Mouse (Mus musculus) forebrain, embryonic 14.5 days (tissue): ENCODE data around the gene Alg6. TPM values are rescaled to one million over a fixed set of nuclear protein-coding genes. Genes with fewer than 3 reads are reported as not detected.

Source experiments
- ATAC-seq: fragments of 200-750 bp; cut with Nextera tagmentation; 2 replicates; pipeline ENCODE4 v1.8.0; 2017; ENCODE audit warnings: mild to moderate bottlenecking, moderate library complexity
- DNase-seq: peaks from one replicate; pipeline ENCODE4 v3.0.0-alpha.2; 2015; ENCODE audit warnings: low spot score
- H3K27ac ChIP-seq: fragments of 300-500 bp; sonication (generic); 2 replicates; pipeline ENCODE4 v1.5.1; 2014; ENCODE audit warnings: low read depth, mild to moderate bottlenecking, control low read depth, low read length, moderate library complexity
- H3K27me3 ChIP-seq: fragments of 300-500 bp; sonication (generic); replicated peaks from 2 replicates; pipeline ENCODE4 v1.6.1; 2014; ENCODE audit warnings: low read length, control low read depth, mixed read lengths; ENCODE audit not compliant: control insufficient read depth, insufficient read depth
- H3K36me3 ChIP-seq: fragments of 300-500 bp; sonication (generic); 2 replicates; pipeline ENCODE4 v1.6.1; 2014; ENCODE audit warnings: low read length, control low read depth; ENCODE audit not compliant: control insufficient read depth, insufficient read depth
- H3K4me1 ChIP-seq: fragments of 300-500 bp; sonication (generic); 2 replicates; pipeline ENCODE4 v1.6.1; 2014; ENCODE audit warnings: antibody characterized with exemption, low read length, control low read depth; ENCODE audit not compliant: control insufficient read depth, insufficient read depth
- H3K4me2 ChIP-seq: fragments of 300-500 bp; sonication (generic); 2 replicates; pipeline ENCODE4 v1.6.1; 2014; ENCODE audit warnings: mild to moderate bottlenecking, control low read depth, low read length
- H3K4me3 ChIP-seq: fragments of 300-500 bp; sonication (generic); 2 replicates; pipeline ENCODE4 v1.5.1; 2014; ENCODE audit warnings: low read depth, low read length, control low read depth
- H3K9ac ChIP-seq: fragments of 300-500 bp; sonication (generic); 2 replicates; pipeline ENCODE4 v1.6.1; 2014; ENCODE audit warnings: mild to moderate bottlenecking, low read length, control low read depth, moderate library complexity
- H3K9me3 ChIP-seq: fragments of 300-500 bp; sonication (generic); replicated peaks from 2 replicates; pipeline ENCODE4 v1.6.1; 2016; ENCODE audit warnings: low read length, control low read depth, mixed read lengths; ENCODE audit not compliant: control insufficient read depth
- WGBS: fragments of 180-500 bp; shearing (Covaris S2); extraction: QIAGEN DNeasy Blood & Tissue Kit; methylation state at CpG from one replicate; pipeline ENCODE4 v1.1.7; 2014; 5-methylcytosine and 5-hydroxymethylcytosine counted together
- polyA plus RNA-seq: library from polyadenylated mRNA; unstranded; fragments of >200 nt; fragmentation: Nextera tagmentation; extraction: Ambion mirVana; gene quantifications from 2 replicates; pipeline ENCODE4 v1.2.1, GENCODE M21; 2014

Gene Alg6
- 7.4 and 8.6 TPM in 2 replicates for polyA plus RNA-seq

GRCm38 (mm10) chr4:99714904-99715782 lies at the start of gene Alg6:
TSS of gene Alg6 (plus strand) at chr4:99715664.
- no peaks in the 10 kb centered on the region for H3K9me3 ChIP-seq

DNA sequence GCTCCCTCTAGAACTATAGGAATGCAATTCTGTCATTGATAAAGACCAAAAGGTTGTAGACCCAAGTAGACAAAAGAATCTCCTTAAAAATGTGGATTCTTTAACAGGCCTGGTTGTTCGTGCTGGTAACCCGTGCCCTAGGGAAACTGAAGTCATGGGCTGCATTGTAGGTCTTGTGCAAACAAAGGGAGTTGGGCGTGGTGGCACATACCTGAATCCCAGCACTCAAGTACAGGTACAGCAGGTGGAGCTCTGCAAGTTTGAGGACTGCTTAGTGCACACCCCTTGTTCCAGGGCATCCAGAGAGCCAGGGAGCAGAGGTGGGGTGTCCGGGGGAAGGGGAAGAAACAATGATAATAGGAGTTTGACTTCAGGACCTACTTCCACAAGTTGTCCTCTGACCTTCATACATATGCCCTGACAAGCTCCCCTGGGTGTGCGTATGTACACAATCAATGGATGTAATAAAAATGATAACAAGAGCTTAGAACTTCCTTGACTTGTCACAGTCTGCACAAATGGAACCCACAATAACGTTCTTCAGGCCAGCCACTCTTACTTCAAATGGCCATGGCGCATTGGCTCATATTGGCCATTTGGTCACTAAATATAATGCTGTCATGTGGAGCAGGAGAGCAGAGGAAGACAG lies 45.1 kb upstream of the Alg6 start:
- Histone ChIP-seq H3K27ac (no peak overlapping the region), H3K9ac (no peak overlapping the region), H3K4me1 (no peaks in the 10 kb centered on the region), H3K27me3 (no peaks in the 10 kb centered on the region), H3K4me3 (no peak overlapping the region), H3K4me2 (no peak overlapping the region), H3K36me3 (no peaks in the 10 kb centered on the region), H3K9me3 (no peaks in the 10 kb centered on the region)
- DNase-seq (no peak), ATAC-seq (no peak)
- 90% methylated on average over 7 of the region's 7 CpGs for WGBS

More at GRCm38 (mm10) chr4:99714904-99715782, at the start of gene Alg6:
- H3K9ac ChIP-seq = peak within 1 kb of the TSS; percentile 88
- H3K4me2 ChIP-seq = peak within 1 kb of the TSS; percentile 81
- WGBS = 4% methylated on average over 46 of the region's 46 CpGs
- no peaks in the 10 kb centered on the region for H3K36me3 ChIP-seq
- H3K4me1 ChIP-seq = no peaks in the 10 kb centered on the region
- ATAC-seq (peak; percentile 95), DNase-seq (peak; percentile 95)
- no peak within 1 kb of the TSS for H3K27ac ChIP-seq
- no peaks in the 10 kb centered on the region for H3K27me3 ChIP-seq
- H3K4me3 ChIP-seq = peak within 1 kb of the TSS; percentile 62

DNA sequence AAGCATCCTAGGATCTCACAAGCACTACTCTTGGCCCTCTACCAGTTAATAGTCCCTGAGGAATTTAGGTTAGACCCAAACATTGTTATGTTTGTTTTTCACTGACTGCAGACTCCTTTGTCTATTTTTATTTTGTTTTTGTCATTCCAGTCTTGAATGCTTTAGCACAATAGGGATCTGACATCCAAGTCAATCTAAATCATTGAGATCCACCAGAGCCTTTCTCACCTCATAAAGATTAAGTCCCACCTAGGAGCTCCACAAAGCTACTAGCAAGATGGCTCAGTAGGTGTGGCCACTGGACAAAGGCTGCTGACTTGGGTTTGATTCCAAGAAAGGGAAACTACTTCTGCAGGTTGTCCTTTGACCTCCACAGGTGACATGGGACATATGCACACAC lies 40.3 kb upstream of the Alg6 start:
- Histone ChIP-seq H3K27ac (no peak overlapping the region), H3K9me3 (no peaks in the 10 kb centered on the region), H3K4me3 (no peak overlapping the region), H3K36me3 (no peaks in the 10 kb centered on the region), H3K9ac (no peak overlapping the region), H3K4me1 (no peaks in the 10 kb centered on the region), H3K27me3 (no peaks in the 10 kb centered on the region), H3K4me2 (no peak overlapping the region)
- ATAC-seq (no peak), DNase-seq (no peak)

DNA sequence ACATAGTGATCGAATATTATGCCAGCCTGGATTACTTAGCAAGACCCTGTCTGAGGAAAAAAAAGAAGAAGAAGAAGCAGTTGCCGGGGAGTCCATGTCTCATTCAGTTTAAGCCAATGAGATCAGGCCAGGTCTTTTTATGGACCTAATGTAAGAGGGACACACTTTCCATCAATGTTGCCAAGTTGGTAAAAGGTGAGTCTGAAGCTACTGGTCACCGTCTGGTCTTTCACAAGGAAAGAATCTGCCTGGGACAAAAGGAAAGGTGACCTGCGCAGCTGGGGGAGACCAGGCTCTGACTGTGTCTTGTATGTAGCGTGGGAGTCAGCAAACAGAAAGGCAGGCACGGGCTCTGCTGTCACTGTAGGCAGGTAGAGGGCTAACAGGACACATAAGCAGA lies 31.5 kb upstream of the Alg6 start:
- H3K27me3 ChIP-seq = no peaks in the 10 kb centered on the region
- H3K9ac ChIP-seq = no peak overlapping the region
- no peaks in the 10 kb centered on the region for H3K36me3 ChIP-seq
- H3K4me3 ChIP-seq = no peak overlapping the region
- DNase-seq = no peak
- H3K4me1 ChIP-seq = no peaks in the 10 kb centered on the region
- no peaks in the 10 kb centered on the region for H3K9me3 ChIP-seq
- no peak for ATAC-seq
- WGBS = 90% methylated on average over 6 of the region's 6 CpGs
- H3K27ac ChIP-seq = no peak overlapping the region
- no peak overlapping the region for H3K4me2 ChIP-seq

DNA sequence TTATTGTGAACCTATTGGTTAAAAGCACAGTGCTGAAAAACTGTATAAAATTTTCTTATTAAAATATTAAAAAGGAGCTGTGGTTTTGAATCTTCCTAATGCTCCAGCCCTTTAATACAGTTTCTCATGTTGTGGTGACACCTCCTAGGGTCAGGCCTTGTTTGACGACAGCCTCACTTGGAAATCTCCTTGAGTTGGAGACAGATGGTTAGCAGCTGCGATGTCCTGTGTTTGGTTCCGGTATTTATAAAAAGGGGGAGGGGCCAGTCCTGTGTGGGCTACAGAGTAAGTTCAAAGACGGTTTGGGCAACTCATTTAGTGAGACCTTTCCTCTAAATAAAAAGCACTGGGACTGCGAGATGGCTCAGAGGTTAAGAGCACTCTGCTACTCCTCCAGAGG lies 29.2 kb upstream of the Alg6 start:
- Histone ChIP-seq H3K9me3 (no peaks in the 10 kb centered on the region), H3K4me1 (no peaks in the 10 kb centered on the region), H3K4me3 (no peak overlapping the region), H3K27me3 (no peaks in the 10 kb centered on the region), H3K36me3 (no peaks in the 10 kb centered on the region), H3K4me2 (no peak overlapping the region), H3K9ac (no peak overlapping the region), H3K27ac (no peak overlapping the region)
- ATAC-seq (no peak), DNase-seq (no peak)
- WGBS = 65% methylated on average over 5 of the region's 5 CpGs

GRCm38 (mm10) chr4:99712583-99713183 lies 2.8 kb upstream of the Alg6 start:
- WGBS = 88% methylated on average over 6 of the region's 6 CpGs

DNA sequence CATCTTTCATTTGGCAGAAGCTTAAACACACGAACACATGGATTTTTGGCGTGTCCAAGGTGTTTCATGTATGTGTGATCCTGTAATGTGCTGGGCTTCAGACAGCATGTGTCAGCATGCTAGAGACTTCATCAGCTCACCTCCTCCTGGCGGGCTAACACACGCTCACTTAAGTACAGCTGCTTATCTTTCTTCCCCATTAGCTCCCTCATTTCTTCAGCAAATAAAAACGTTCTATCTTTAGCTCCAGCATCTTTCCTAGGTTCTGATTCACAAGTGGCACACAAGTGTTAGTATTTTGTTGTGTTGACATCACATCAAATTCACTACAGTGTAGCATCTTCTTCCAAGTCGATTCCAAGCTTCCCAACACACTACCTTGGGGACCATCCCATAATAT lies 1.5 kb upstream of the Alg6 start:
- no peaks in the 10 kb centered on the region for H3K36me3 ChIP-seq
- 90% methylated on average over 6 of the region's 6 CpGs for WGBS
- H3K27ac ChIP-seq = no peak overlapping the region
- no peak overlapping the region for H3K4me2 ChIP-seq
- ATAC-seq (no peak), DNase-seq (no peak)
- H3K4me3 ChIP-seq = no peak overlapping the region
- no peaks in the 10 kb centered on the region for H3K27me3 ChIP-seq
- H3K4me1 ChIP-seq = no peaks in the 10 kb centered on the region
- H3K9me3 ChIP-seq = no peaks in the 10 kb centered on the region
- H3K9ac ChIP-seq = no peak overlapping the region

More at GRCm38 (mm10) chr4:99712583-99713183, 2.8 kb upstream of the Alg6 start:
- DNase-seq = no peak
- no peak for ATAC-seq
- Histone ChIP-seq H3K9me3 (no peaks in the 10 kb centered on the region), H3K27me3 (no peaks in the 10 kb centered on the region), H3K4me2 (no peak overlapping the region), H3K4me1 (no peaks in the 10 kb centered on the region), H3K36me3 (no peaks in the 10 kb centered on the region), H3K27ac (no peak overlapping the region), H3K4me3 (no peak overlapping the region), H3K9ac (no peak overlapping the region)

- 28% methylated on average over 25 of the region's 25 CpGs for WGBS
- DNase-seq = no peak
- Histone ChIP-seq H3K36me3 (no peaks in the 10 kb centered on the region), H3K4me2 (peak overlapping the region; percentile 81), H3K9ac (peak overlapping the region; percentile 88), H3K4me1 (no peaks in the 10 kb centered on the region), H3K4me3 (peak overlapping the region; percentile 62), H3K27ac (no peak overlapping the region), H3K9me3 (no peaks in the 10 kb centered on the region), H3K27me3 (no peaks in the 10 kb centered on the region)
- no peak for ATAC-seq
Measured at GRCm38 (mm10) chr4:99715783-99716416, 436 bp downstream of the Alg6 start.
